Comparison of ENCODE assay signal across 8 mouse cellular contexts in genomic region chr3:153910489-153910888, GRCm38 (mm10). TPM values are rescaled to one million over a fixed set of nuclear protein-coding genes. Genes with fewer than 3 reads are reported as not detected.
DNase-seq lines count a peak whose midpoint lies in the region; ATAC-seq and TF ChIP-seq lines count a peak whose summit lies in the region.

No protein-coding gene starts in this region.

- no peaks in the 10 kb centered on the region for H3K9me3 ChIP-seq in E14TG2a.4 (ENCODE audit: low read length)
- H3K9me3 ChIP-seq in forebrain, embryonic 16.5 days (ENCODE audit: control insufficient read depth, low read length) = no peaks in the 10 kb centered on the region
- no peaks in the 10 kb centered on the region for H3K9me3 ChIP-seq in liver, postnatal 0 days (ENCODE audit: low read length)

- TF ChIP-seq CTCF in heart, adult 2 months (IDR thresholded peaks at IDR 0.05) = no peak
- TF ChIP-seq CTCF in E14TG2a.4 (conservative IDR thresholded peaks at IDR 0.05; ENCODE audit: low read length) = no peak
- no peak for TF ChIP-seq CTCF in liver, postnatal 0 days (IDR thresholded peaks at IDR 0.05; ENCODE audit: low read depth)

- DNase-seq in heart, adult 2 months = no peak
- DNase-seq in heart, postnatal 4 days = no peak
- no peak for DNase-seq in liver, postnatal 0 days
- no peak for DNase-seq in right cerebral cortex, adult 2 months (ENCODE audit: low spot score in 2 of 2)
- DNase-seq in testis, postnatal 14 days (ENCODE audit: low spot score) = no peak
- no peak for DNase-seq in right cerebral cortex, postnatal 36 days (ENCODE audit: low spot score in 2 of 2)

- H3K4me3 ChIP-seq in heart, adult 2 months = peak overlapping the region; percentile 93; the same call in 1 of the 2 replicates
- peak overlapping the region; percentile 97 for H3K4me3 ChIP-seq in E14TG2a.4 (replicated peaks; ENCODE audit: low read length)
- H3K4me3 ChIP-seq in forebrain, embryonic 16.5 days (replicated peaks; ENCODE audit: low read length) = 0 out of 2 replicates have a peak overlapping the region, but pooled peaks have one; percentile 4
- H3K4me3 ChIP-seq in liver, postnatal 0 days (ENCODE audit: low read depth, low read length) = peak overlapping the region; percentile 69

- peaks cover 8% of the 10 kb centered on the region for H3K4me1 ChIP-seq in heart, adult 2 months (ENCODE audit: control insufficient read depth, insufficient read depth, low read length)
- peaks cover 53% of the 10 kb centered on the region for H3K4me1 ChIP-seq in E14TG2a.4 (replicated peaks; ENCODE audit: low read depth, low read length)
- peaks cover 27% of the 10 kb centered on the region for H3K4me1 ChIP-seq in forebrain, embryonic 16.5 days (replicated peaks; ENCODE audit: control insufficient read depth, insufficient read depth, low read length)
- peaks cover 36% of the 10 kb centered on the region for H3K4me1 ChIP-seq in liver, postnatal 0 days (ENCODE audit: insufficient read depth)

- H3K9ac ChIP-seq in heart, adult 2 months (ENCODE audit: low read depth, low read length) = no peak overlapping the region
- H3K9ac ChIP-seq in forebrain, embryonic 16.5 days (replicated peaks; ENCODE audit: low read depth, low read length) = no peak overlapping the region
- H3K9ac ChIP-seq in liver, postnatal 0 days (replicated peaks) = peak overlapping the region; percentile 83

- H3K27me3 ChIP-seq in heart, adult 2 months (ENCODE audit: control insufficient read depth, insufficient read depth, low read length) = no peaks in the 10 kb centered on the region
- no peaks in the 10 kb centered on the region for H3K27me3 ChIP-seq in E14TG2a.4 (ENCODE audit: insufficient read depth, low read length)
- H3K27me3 ChIP-seq in forebrain, embryonic 16.5 days (replicated peaks; ENCODE audit: control insufficient read depth, insufficient read depth, low read length) = no peaks in the 10 kb centered on the region
- no peaks in the 10 kb centered on the region for H3K27me3 ChIP-seq in liver, postnatal 0 days (ENCODE audit: insufficient read depth, low read length)

- no peak overlapping the region; the same call in 1 of the 2 replicates for H3K27ac ChIP-seq in heart, adult 2 months
- H3K27ac ChIP-seq in forebrain, embryonic 16.5 days (ENCODE audit: low read length) = no peak overlapping the region
- H3K27ac ChIP-seq in liver, postnatal 0 days (ENCODE audit: low read depth) = peak overlapping the region; percentile 92; the same call in 1 of the 2 replicates

- no peak for TF ChIP-seq EP300 in heart, adult 2 months (IDR thresholded peaks at IDR 0.05; ENCODE audit: insufficient read depth, low read depth, low read length)
- TF ChIP-seq EP300 in liver, postnatal 0 days (IDR thresholded peaks at IDR 0.05; ENCODE audit: low read depth) = no peak

- intact Hi-C loops in heart, adult 2 months (cut with DNase I) = no loop called here

- WGBS in heart, adult 2 months = 59% methylated on average over 7 of the region's 7 CpGs
- 77% methylated on average over 7 of the region's 7 CpGs for WGBS in forebrain, embryonic 16.5 days
- 48% methylated on average over 7 of the region's 7 CpGs for WGBS in liver, postnatal 0 days (ENCODE audit: insufficient replicate concordance)

- TF ChIP-seq POLR2A in heart, adult 2 months (IDR thresholded peaks at IDR 0.05; ENCODE audit: insufficient read depth, low read depth, low read length) = 0 out of 2 replicates have a peak, but pooled peaks have one; percentile 18

- peaks cover 3% of the 10 kb centered on the region; the same call in 1 of the 2 replicates for H3K79me2 ChIP-seq in heart, adult 2 months (replicated peaks; ENCODE audit: control insufficient read depth, insufficient read depth, low read length)

- no peak for ATAC-seq in forebrain, embryonic 16.5 days
- no peak for ATAC-seq in liver, postnatal 0 days

- peaks cover 55% of the 10 kb centered on the region for H3K36me3 ChIP-seq in heart, adult 2 months (ENCODE audit: control insufficient read depth, insufficient read depth, low read length)
- peaks cover 65% of the 10 kb centered on the region for H3K36me3 ChIP-seq in E14TG2a.4 (ENCODE audit: insufficient read depth, low read length)
- H3K36me3 ChIP-seq in forebrain, embryonic 16.5 days (ENCODE audit: control insufficient read depth, insufficient read depth) = peaks cover 31% of the 10 kb centered on the region
- H3K36me3 ChIP-seq in liver, postnatal 0 days (replicated peaks; ENCODE audit: insufficient read depth, low read length) = peaks cover 61% of the 10 kb centered on the region

- H3K4me2 ChIP-seq in forebrain, embryonic 16.5 days (ENCODE audit: low read length) = peak overlapping the region; percentile 75; the same call in 1 of the 2 replicates
- H3K4me2 ChIP-seq in liver, postnatal 0 days (ENCODE audit: low read depth, low read length) = peak overlapping the region; percentile 87

RNA-seq across cellular contexts. Expression of gene Rabggtb, which starts 2.3 kb away (rescaled TPM):
- 10 to 100 TPM; 81.8 to 98.2 TPM for total RNA-seq in heart, adult 2 months (2021)
- polyA plus RNA-seq in heart, adult 2 months (2012; rRNA removed) = 48.0 and 89.5 TPM in 2 replicates
- 100 to 1,000 TPM; 108 to 110 TPM for total RNA-seq in heart, postnatal 4 days (2021)
- 49.3 and 50.6 TPM in 2 replicates for polyA plus RNA-seq in forebrain, embryonic 16.5 days (2015; fragmentation: Nextera tagmentation; extraction: Ambion mirVana)
- polyA plus RNA-seq in liver, postnatal 0 days (2015; fragmentation: Nextera tagmentation; extraction: Ambion mirVana) = 28.7 and 31.8 TPM in 2 replicates

RNA-seq across cellular contexts. Expression of gene Msh4, which starts 4.6 kb away (rescaled TPM):
- under 1 TPM in 1 of 2 experiments, not detected in 1; 0.07 TPM for total RNA-seq in heart, adult 2 months (2021)
- 0.06 TPM in 1 of 2 replicates, not detected in the other for polyA plus RNA-seq in heart, adult 2 months (2012; rRNA removed)
- total RNA-seq in heart, postnatal 4 days (2021) = under 1 TPM; 0.29 to 0.31 TPM
- polyA plus RNA-seq in forebrain, embryonic 16.5 days (2015; fragmentation: Nextera tagmentation; extraction: Ambion mirVana) = 0.14 and 0.24 TPM in 2 replicates
- polyA plus RNA-seq in liver, postnatal 0 days (2015; fragmentation: Nextera tagmentation; extraction: Ambion mirVana) = not detected in 2 replicates

RNA-seq across cellular contexts. Expression of gene Acadm, which starts 33.9 kb away (rescaled TPM):
- total RNA-seq in heart, adult 2 months (2021) = 1,000 to 10,000 TPM; 1,125 to 1,306 TPM
- polyA plus RNA-seq in heart, adult 2 months (2012; rRNA removed) = 480 and 876 TPM in 2 replicates
- total RNA-seq in heart, postnatal 4 days (2021) = 100 to 1,000 TPM; 579 to 585 TPM
- polyA plus RNA-seq in forebrain, embryonic 16.5 days (2015; fragmentation: Nextera tagmentation; extraction: Ambion mirVana) = 37.6 and 41.8 TPM in 2 replicates
- 271 and 289 TPM in 2 replicates for polyA plus RNA-seq in liver, postnatal 0 days (2015; fragmentation: Nextera tagmentation; extraction: Ambion mirVana)

Comparison
In these comparisons a context has a peak if more than half of its experiments do, and no peak if none do; other contexts are left out.
1. H3K4me3 ChIP-seq: peak in every context shown above with its lines; median percentile 97 in E14TG2a.4; 93 in heart, adult 2 months; 69 in liver, postnatal 0 days; 4 in forebrain, embryonic 16.5 days.